Mouse (Mus musculus): ENCODE measurements around the gene Snx29.

The Snx29 gene

DNA sequence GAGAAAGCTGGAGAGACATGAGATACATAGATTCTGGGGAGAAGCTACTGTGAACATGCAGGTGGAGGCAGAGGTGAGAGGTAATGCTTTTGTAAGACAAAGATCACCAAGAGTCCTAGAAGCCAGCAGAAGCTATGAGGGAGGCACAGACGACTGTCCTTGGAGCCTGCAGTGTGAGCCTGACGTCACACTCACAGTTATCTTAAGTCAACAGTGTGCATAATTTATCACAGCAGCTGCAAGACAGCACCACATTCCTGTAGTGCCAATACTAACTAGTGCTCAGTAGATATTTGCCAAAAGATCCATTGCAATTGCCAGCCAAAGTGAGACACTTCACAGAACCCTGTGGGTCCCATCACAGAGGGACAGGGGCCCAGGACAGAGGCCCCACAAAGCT, 459.4 kb downstream of the Snx29 start:
- no peak for DNase-seq (ENCODE audit: extremely low spot score)

- no peak for DNase-seq (ENCODE audit: extremely low spot score)
Observed at GRCm38 (mm10) chr16:11783337-11783736, 460.6 kb downstream of the Snx29 start.

DNA sequence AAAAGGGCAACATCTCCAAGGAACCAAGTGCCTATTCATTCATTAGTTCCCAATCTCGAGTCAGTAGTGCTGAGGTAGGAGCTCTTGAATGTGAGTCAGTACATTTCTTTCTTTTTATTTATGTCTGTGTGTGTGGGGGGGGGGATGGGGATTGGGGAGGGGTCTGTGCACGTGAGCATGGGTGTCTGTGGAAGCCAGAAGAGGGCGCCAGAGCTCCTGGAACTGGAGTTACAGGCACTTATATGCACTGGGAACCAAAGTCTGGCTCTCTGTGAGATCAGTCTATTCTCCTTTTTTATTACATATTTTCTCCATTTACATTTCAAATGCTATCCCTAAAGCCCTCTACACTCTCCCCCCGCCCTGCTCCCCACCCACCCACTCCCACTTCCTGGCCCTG, 461.6 kb downstream of the Snx29 start:
- DNase-seq (ENCODE audit: extremely low spot score), result no peak

GRCm38 (mm10) chr16:11785806-11786205, 463.1 kb downstream of the Snx29 start:
- no peak for DNase-seq (ENCODE audit: extremely low spot score)

DNA sequence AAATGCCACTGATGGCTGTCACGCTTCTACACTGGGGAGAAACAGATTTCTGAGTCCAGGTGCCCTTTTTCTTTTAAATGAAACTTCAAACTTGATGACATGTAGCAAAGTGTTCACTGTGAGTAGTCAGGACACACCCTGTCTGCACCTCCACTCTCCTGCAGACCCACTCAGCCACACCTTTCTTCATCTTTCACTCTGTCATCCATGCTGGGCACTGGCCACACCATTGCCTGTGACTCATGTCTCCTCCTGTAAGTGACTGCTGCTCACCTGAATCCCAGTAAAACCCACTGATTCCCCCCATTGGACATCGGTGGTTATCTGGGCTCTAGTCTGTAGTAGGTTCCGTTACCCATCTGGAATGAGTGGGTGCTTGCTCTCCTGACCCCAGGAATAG, 467.8 kb downstream of the Snx29 start:
- no peak for DNase-seq (ENCODE audit: extremely low spot score)

GRCm38 (mm10) chr16:11793391-11793790, 470.7 kb downstream of the Snx29 start:
- DNase-seq (ENCODE audit: extremely low spot score), result no peak

GRCm38 (mm10) chr16:11794628-11795027, 471.9 kb downstream of the Snx29 start:
- no peak for DNase-seq (ENCODE audit: extremely low spot score)

DNA sequence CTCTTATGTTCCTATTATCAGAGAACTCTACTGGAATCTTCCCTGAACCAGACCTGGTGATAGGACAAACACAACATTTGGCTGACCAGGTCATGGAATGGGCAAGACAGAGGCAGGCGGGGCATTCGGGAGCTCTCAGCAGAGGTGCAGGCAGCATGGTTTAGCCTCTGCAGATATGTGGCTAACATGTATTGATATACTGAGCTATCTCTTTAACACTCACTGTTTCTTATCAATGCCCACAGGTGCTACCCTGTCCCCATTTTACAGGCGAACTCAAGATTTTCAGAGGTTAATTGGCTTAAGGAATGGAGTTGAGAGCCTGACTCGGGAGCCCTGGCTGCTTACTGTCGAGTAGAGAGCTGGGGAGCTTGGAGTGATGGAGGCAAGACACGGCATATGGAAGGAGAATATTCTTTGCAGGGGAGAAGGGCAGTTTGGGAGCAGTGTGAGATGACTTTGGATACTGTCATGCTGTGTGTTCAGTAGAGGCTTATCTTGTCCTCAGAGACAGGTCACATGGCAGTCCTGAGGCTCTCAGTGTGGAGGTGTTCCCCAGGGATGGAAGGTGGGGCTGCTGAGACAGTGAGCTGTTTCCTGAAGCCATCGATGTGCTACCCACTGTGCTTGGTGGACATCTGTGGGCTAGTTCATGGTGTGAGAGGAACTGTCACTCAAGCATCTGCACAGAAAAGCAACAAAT, 473.2 kb downstream of the Snx29 start:
- no peak for DNase-seq (ENCODE audit: extremely low spot score)

- no peak for DNase-seq (ENCODE audit: extremely low spot score)
Observed at GRCm38 (mm10) chr16:11801960-11802539, 479.3 kb downstream of the Snx29 start.

Measured in embryo, embryonic 9.5 days (tissue).